Mouse (Mus musculus) heart, adult 2 months (tissue): ENCODE measurements around the gene Hist3h2a.

Source experiments
- CTCF ChIP-seq: fragments of 200-600 bp; IDR thresholded peaks from 2 replicates; pipeline ENCODE4 v1.8.1; 2022; ENCODE audit warnings: antibody characterized with exemption, mild to moderate bottlenecking, moderate library complexity
- EP300 ChIP-seq: fragments of 200-500 bp; IDR thresholded peaks from 2 replicates; pipeline ENCODE4 v1.6.1; 2011; ENCODE audit warnings: low read depth, low read length, control low read depth; ENCODE audit not compliant: insufficient read depth
- POLR2A ChIP-seq: fragments of 200-500 bp; IDR thresholded peaks from 2 replicates; pipeline ENCODE4 v1.6.1; 2011; ENCODE audit warnings: mild to moderate bottlenecking, low read depth, low read length, control low read depth; ENCODE audit not compliant: insufficient read depth

GRCm38 (mm10) chr11:58929641-58930040, 24.8 kb upstream of the Hist3h2a start:
- TF ChIP-seq CTCF (no peak), POLR2A (no peak), EP300 (no peak)
